Mouse (Mus musculus): ENCODE measurements around the gene Rnf227. TPM values are rescaled to one million over a fixed set of nuclear protein-coding genes. Genes with fewer than 3 reads are reported as not detected.

Rnf227 gene
- polyA plus RNA-seq, 1 experiment from 2014 or later = 127 TPM

DNA sequence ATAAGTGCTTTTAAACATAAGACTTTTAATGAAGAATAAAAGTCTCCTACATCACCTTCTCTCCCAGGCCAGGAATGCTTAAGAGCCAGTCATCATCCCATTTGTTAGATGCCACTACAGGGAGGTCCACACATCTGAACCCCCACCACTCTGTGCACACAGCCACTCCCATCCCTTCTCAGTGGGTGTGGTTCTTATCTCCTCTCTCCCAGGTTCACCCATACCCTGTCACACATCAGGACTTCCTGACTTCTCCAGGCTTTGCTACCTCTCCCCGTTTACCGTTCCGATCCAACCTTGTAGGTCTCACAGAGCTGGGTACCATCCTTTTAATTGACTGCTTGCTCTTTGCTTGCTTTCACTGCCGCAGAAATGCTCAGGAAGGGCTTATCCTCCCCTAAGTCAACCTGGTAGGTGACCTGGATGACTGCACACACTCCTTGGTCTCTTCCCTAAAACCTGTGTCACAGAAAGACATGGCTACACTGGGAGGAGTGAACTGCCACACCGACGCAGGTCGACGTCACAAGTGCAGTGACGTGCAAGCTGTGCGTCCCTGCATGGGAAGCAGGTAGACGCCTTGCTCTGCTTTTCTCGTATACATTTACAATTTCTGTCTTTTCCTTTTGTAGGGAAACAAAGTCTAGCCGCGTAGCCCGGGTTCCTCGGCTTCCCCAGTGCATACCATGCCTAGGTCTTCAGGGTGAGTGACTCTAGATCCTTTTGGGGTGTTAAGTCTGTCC is 33.1 kb downstream of the Rnf227 start:
- Histone ChIP-seq H3K9me3 (no peaks in the 10 kb centered on the region), H3K36me3 (no peaks in the 10 kb centered on the region), H3K27ac (replicated peaks) (peak overlapping the region; percentile 93), H3K27me3 (no peaks in the 10 kb centered on the region), H3K4me1 (peaks cover 34% of the 10 kb centered on the region), H3K9ac (replicated peaks) (no peak overlapping the region), H3K4me3 (no peak overlapping the region), H3K4me2 (replicated peaks) (no peak overlapping the region)
- no peak for ATAC-seq (replicated peaks)
- 93% methylated on average over 16 of the region's 16 CpGs for WGBS

- Histone ChIP-seq H3K4me1 (peaks cover 26% of the 10 kb centered on the region), H3K9ac (replicated peaks) (no peak overlapping the region), H3K4me2 (replicated peaks) (no peak overlapping the region), H3K9me3 (no peaks in the 10 kb centered on the region), H3K27ac (replicated peaks) (no peak overlapping the region), H3K27me3 (no peaks in the 10 kb centered on the region), H3K4me3 (no peak overlapping the region), H3K36me3 (no peaks in the 10 kb centered on the region)
- no peak for ATAC-seq (replicated peaks)
- 89% methylated on average over 4 of the region's 4 CpGs for WGBS
These were observed 35.4 kb downstream of the Rnf227 start for GRCm38 (mm10) chr11:69375646-69376045.

DNA sequence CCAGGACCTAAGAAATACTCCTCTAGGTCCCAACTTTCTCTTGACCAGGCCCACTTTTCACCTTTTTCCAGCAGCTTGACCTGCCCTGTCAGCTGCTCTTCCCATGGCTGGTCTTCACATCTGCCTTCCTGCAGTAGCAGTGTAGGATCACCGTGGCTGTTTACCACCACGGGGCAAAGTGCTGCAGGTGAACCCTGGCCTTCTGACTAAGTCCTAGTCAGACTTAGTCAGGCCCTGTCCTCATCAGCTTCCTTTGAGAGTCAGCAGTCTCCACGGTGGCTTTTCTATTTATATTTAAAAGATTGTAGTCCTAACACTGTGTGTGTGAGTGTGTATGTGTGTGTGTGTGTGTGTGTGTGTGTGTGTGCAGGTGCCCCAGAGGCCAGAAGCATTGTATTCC is 37.5 kb downstream of the Rnf227 start:
- no peak overlapping the region for H3K4me3 ChIP-seq
- H3K9me3 ChIP-seq = no peaks in the 10 kb centered on the region
- peaks cover 9% of the 10 kb centered on the region; the same call in 1 of the 2 replicates for H3K4me1 ChIP-seq
- no peaks in the 10 kb centered on the region for H3K27me3 ChIP-seq
- no peaks in the 10 kb centered on the region for H3K36me3 ChIP-seq
- WGBS = 77% methylated on average over 3 of the region's 3 CpGs
- ATAC-seq (replicated peaks) = no peak
- H3K27ac ChIP-seq (replicated peaks) = no peak overlapping the region
- H3K9ac ChIP-seq (replicated peaks) = no peak overlapping the region
- no peak overlapping the region for H3K4me2 ChIP-seq (replicated peaks)

DNA sequence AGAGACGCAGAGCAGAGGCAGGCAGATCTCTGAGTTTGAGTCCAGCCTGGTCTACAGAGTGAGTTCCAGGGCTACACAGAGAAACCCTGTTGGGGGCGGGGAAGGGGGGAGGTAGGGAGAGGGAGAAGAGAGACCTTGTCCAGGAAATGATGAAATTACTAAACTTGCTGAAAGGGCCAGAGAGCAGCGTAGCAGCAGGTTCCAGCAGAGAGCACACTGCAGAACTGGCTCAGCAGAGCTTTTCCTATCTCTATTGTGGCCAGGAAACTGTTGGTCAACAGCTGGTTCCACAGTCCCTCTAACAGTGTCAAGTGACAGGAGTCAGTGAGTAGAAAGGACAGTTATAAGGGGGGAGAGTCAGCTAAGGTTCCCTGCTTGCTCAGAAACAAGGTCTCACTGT is 39.3 kb downstream of the Rnf227 start:
- ATAC-seq (replicated peaks) = no peak
- 81% methylated on average over 3 of the region's 3 CpGs for WGBS
- H3K4me1 ChIP-seq = peaks cover 6% of the 10 kb centered on the region; the same call in 1 of the 2 replicates

DNA sequence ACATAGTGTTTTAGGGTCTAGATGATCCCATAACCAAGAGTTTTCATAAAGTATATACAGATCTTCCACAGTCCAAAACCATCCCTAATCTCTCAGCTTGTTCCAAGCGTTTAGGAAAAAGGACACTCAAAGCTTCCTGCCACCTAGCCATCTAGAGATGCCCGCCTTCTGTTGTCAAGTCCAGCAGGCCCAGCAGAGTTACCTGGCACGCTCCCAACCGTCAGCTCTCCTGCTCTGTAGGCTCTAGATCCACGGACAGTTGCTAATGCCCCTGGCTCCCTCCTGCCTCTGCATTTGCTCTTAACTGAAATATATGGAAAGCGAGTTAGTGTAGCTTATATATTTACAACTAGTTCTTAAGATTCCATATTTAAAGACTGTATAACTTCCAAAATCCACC is 41.1 kb downstream of the Rnf227 start:
- no peak overlapping the region for H3K4me3 ChIP-seq
- H3K4me2 ChIP-seq (replicated peaks) = no peak overlapping the region
- H3K9ac ChIP-seq (replicated peaks) = no peak overlapping the region
- no peak overlapping the region for H3K27ac ChIP-seq (replicated peaks)
- peaks cover 6% of the 10 kb centered on the region; the same call in 1 of the 2 replicates for H3K4me1 ChIP-seq
- no peaks in the 10 kb centered on the region for H3K9me3 ChIP-seq
- no peak for ATAC-seq (replicated peaks)
- no peaks in the 10 kb centered on the region for H3K36me3 ChIP-seq
- WGBS = 79% methylated on average over 6 of the region's 6 CpGs
- no peaks in the 10 kb centered on the region for H3K27me3 ChIP-seq

More for the DNA sequence above, 39.3 kb downstream of the Rnf227 start:
- Histone ChIP-seq H3K36me3 (no peaks in the 10 kb centered on the region), H3K4me2 (replicated peaks) (no peak overlapping the region), H3K9me3 (no peaks in the 10 kb centered on the region), H3K27me3 (no peaks in the 10 kb centered on the region), H3K4me3 (no peak overlapping the region), H3K9ac (replicated peaks) (no peak overlapping the region), H3K27ac (replicated peaks) (no peak overlapping the region)

DNA sequence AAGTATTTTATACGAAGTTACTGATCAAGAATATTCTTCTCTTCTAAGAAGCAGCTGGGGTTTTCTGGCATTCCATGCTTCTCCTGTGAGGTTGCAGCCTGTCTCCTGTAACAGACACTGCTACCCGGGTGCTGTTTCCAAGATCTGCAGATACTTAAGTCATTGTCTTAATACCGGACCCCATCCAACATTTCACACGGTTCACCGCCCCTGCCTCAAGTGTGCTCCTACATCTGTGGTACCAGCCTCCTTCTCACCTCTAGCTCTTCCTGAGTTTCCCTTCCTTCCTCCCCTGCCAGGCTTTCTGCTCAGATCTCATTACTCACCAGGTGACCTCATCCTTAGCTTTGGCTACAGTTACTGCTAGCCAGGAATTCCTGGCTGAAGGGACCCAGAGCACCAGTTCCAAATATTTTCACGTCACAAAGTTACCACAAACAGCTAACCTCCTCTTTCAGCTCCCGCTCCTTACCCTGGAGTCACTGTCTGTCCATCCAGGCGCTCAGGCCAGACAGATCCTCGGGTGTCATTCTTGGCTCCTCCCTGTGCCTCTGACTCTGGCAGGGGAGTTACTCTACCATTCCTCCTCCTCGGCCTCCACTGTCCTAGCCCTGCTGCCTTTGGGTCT is 42.3 kb downstream of the Rnf227 start:
- ATAC-seq (replicated peaks) = no peak
- H3K4me2 ChIP-seq (replicated peaks) = no peak overlapping the region
- 63% methylated on average over 10 of the region's 10 CpGs for WGBS
- H3K4me1 ChIP-seq = peaks cover 6% of the 10 kb centered on the region; the same call in 1 of the 2 replicates
- H3K4me3 ChIP-seq = no peak overlapping the region
- no peaks in the 10 kb centered on the region for H3K27me3 ChIP-seq
- no peaks in the 10 kb centered on the region for H3K36me3 ChIP-seq
- H3K9me3 ChIP-seq = no peaks in the 10 kb centered on the region
- H3K27ac ChIP-seq (replicated peaks) = peak overlapping the region; percentile 6; the same call in 1 of the 2 replicates
- no peak overlapping the region for H3K9ac ChIP-seq (replicated peaks)

DNA sequence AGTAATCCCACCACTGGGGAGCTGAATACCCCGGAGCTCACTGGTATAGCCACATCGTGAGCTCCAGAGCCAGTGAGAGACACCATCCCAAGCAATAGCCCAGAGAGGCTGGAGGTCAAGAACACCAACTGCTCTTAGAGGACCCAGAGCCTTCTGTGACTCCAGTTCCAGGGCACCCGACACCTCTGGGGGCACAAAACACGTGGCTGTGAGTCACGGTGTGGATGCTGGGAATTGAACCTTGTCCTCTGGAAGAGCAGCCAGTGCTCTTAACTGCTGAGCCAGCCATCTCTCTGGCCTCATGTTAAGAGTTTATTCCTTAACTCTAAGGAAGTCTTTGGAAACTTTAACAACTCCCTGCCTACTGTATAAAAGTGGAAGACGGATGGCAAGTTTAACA is 44.7 kb downstream of the Rnf227 start:
- H3K36me3 ChIP-seq = no peaks in the 10 kb centered on the region
- H3K4me1 ChIP-seq = peaks cover 12% of the 10 kb centered on the region
- H3K4me3 ChIP-seq = no peak overlapping the region
- 84% methylated on average over 6 of the region's 6 CpGs for WGBS
- no peak overlapping the region for H3K9ac ChIP-seq (replicated peaks)
- ATAC-seq (replicated peaks) = no peak
- H3K4me2 ChIP-seq (replicated peaks) = no peak overlapping the region
- no peaks in the 10 kb centered on the region for H3K27me3 ChIP-seq
- no peak overlapping the region for H3K27ac ChIP-seq (replicated peaks)
- no peaks in the 10 kb centered on the region for H3K9me3 ChIP-seq

DNA sequence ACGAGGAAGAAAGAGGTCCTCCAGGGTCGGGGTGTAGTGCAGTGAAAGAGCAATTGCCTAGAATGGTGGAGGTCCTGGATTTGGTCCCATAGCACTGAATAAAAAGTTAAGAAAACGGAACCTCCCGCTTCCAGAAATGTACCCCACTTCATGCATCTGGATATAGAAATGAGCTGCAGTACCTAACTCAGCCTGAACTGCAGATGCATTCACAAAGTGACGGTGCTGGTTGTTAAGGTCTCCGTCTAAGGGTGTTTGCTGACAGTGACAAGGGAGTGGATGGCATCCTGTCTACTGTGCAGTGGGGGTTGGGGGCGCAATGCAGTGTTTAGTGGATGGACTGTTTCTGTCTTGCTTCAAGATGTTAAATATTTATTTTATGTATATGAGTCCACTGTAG is 46.5 kb downstream of the Rnf227 start:
- no peaks in the 10 kb centered on the region for H3K27me3 ChIP-seq
- no peak overlapping the region for H3K4me3 ChIP-seq
- H3K27ac ChIP-seq (replicated peaks) = no peak overlapping the region
- ATAC-seq (replicated peaks) = no peak
- no peaks in the 10 kb centered on the region for H3K9me3 ChIP-seq
- no peak overlapping the region for H3K9ac ChIP-seq (replicated peaks)
- peaks cover 16% of the 10 kb centered on the region for H3K4me1 ChIP-seq
- H3K4me2 ChIP-seq (replicated peaks) = no peak overlapping the region
- no peaks in the 10 kb centered on the region for H3K36me3 ChIP-seq
- 84% methylated on average over 7 of the region's 7 CpGs for whole genome bisulfite sequencing

DNA sequence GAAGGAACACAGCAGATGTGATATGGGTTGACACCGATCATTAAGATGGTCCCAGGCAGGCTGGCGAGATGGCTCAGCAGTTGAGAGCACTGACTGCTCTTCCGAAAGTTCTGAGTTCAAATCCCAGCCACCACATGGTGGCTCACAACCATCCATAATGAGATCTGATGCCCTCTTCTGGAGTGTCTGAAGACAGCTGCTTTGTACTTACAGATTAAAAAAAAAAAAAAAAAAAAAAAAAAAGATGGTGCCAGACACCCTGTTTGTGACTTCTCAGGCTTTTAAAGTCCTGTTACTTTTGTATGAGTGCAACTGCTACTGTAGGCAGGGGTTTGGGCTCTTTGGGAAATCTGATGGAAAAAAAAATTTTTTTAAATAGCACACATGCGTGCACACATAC is 48.4 kb downstream of the Rnf227 start:
- Histone ChIP-seq H3K9ac (replicated peaks) (no peak overlapping the region), H3K27me3 (no peaks in the 10 kb centered on the region), H3K4me1 (peaks cover 9% of the 10 kb centered on the region), H3K4me3 (no peak overlapping the region), H3K27ac (replicated peaks) (no peak overlapping the region), H3K9me3 (no peaks in the 10 kb centered on the region), H3K4me2 (replicated peaks) (no peak overlapping the region), H3K36me3 (peaks cover 4% of the 10 kb centered on the region; the same call in 1 of the 2 replicates)
- WGBS = 96% methylated on average over 4 of the region's 4 CpGs
- no peak for ATAC-seq (replicated peaks)

GRCm38 (mm10) chr11:69389531-69390399 is 49.5 kb downstream of the Rnf227 start:
- Histone ChIP-seq H3K9ac (replicated peaks) (no peak overlapping the region), H3K9me3 (no peaks in the 10 kb centered on the region), H3K36me3 (peaks cover 4% of the 10 kb centered on the region; the same call in 1 of the 2 replicates), H3K4me3 (no peak overlapping the region), H3K4me1 (peaks cover 15% of the 10 kb centered on the region), H3K4me2 (replicated peaks) (no peak overlapping the region), H3K27ac (replicated peaks) (no peak overlapping the region), H3K27me3 (no peaks in the 10 kb centered on the region)
- no peak for ATAC-seq (replicated peaks)
- WGBS = 57% methylated on average over 14 of the region's 14 CpGs

- WGBS = 47% methylated on average over 10 of the region's 10 CpGs
- no peak overlapping the region for H3K4me3 ChIP-seq
- ATAC-seq (replicated peaks) = peak; percentile 30
These were observed 50.3 kb downstream of the Rnf227 start for GRCm38 (mm10) chr11:69390400-69391034.

More at GRCm38 (mm10) chr11:69390400-69391034, 50.3 kb downstream of the Rnf227 start:
- Histone ChIP-seq H3K4me1 (peaks cover 15% of the 10 kb centered on the region), H3K36me3 (peaks cover 4% of the 10 kb centered on the region; the same call in 1 of the 2 replicates), H3K27ac (replicated peaks) (no peak overlapping the region), H3K4me2 (replicated peaks) (no peak overlapping the region), H3K9ac (replicated peaks) (no peak overlapping the region), H3K9me3 (no peaks in the 10 kb centered on the region), H3K27me3 (no peaks in the 10 kb centered on the region)

All from forebrain, embryonic 15.5 days (tissue).